Mouse (Mus musculus): ENCODE measurements around the gene Lsm14b. TPM values are rescaled to one million over a fixed set of nuclear protein-coding genes. Genes with fewer than 3 reads are reported as not detected.

Gene Lsm14b
- total RNA-seq, 2 experiments from 2014 or later, result 50.7 to 52.8 TPM

- DNase-seq, result peak; percentile 82 to 90
- intact Hi-C loops (cut with DNase I), result loop anchor here (1.0 kb wide), 1 partner anchor 134 kb away; no protein-coding TSS in a partner anchor
Measured at GRCm38 (mm10) chr2:180050986-180051385, 26.2 kb downstream of the Lsm14b start.

- intact Hi-C loops (cut with DNase I), result loop anchor here (1.0 kb wide), 1 partner anchor 135 kb away; no protein-coding TSS in a partner anchor
- peak in 1 of 2 experiments; percentile 49 for DNase-seq
Measured at GRCm38 (mm10) chr2:180051986-180052733, 27.4 kb downstream of the Lsm14b start.

GRCm38 (mm10) chr2:180053001-180053400 is 28.2 kb downstream of the Lsm14b start:
- DNase-seq, result no peak
- intact Hi-C loops (cut with DNase I), result no loop called here

- DNase-seq, result peak in 1 of 2 experiments; percentile 16
- intact Hi-C loops (cut with DNase I), result no loop called here
Measured at GRCm38 (mm10) chr2:180063338-180064131, 38.7 kb downstream of the Lsm14b start.

GRCm38 (mm10) chr2:180069770-180070480 is 45.1 kb downstream of the Lsm14b start:
- peak in 1 of 2 experiments; percentile 14 for DNase-seq
- intact Hi-C loops (cut with DNase I), result loop anchor here (2.0 to 10.0 kb wide), 2 partner anchors 47 to 185 kb away; partner anchors contain the start of gene Rps21

GRCm38 (mm10) chr2:180070481-180071453 is 46.0 kb downstream of the Lsm14b start, which contains the start of gene Mtg2:
Gene Mtg2 (plus strand): TSS chr2:180070588.
- peak; percentile 96 to 98 for DNase-seq
- intact Hi-C loops (cut with DNase I), result loop anchor here (2.0 to 10.0 kb wide), 2 partner anchors 46 to 184 kb away; partner anchors contain the start of gene Rps21

- DNase-seq, result no peak
- intact Hi-C loops (cut with DNase I), result loop anchor here (2.0 to 10.0 kb wide), 2 partner anchors 45 to 183 kb away; partner anchors contain the start of gene Rps21
Measured at GRCm38 (mm10) chr2:180071671-180072070, 46.9 kb downstream of the Lsm14b start.

- intact Hi-C loops (cut with DNase I), result loop anchor here (10.0 kb wide), 1 partner anchor 182 kb away; the partner anchor contains the start of gene Rps21
- DNase-seq, result no peak
Measured at GRCm38 (mm10) chr2:180072886-180073285, 48.1 kb downstream of the Lsm14b start.

GRCm38 (mm10) chr2:180077622-180078021 is 52.8 kb downstream of the Lsm14b start:
- intact Hi-C loops (cut with DNase I), result loop anchor here (10.0 kb wide), 1 partner anchor 177 kb away; the partner anchor contains the start of gene Rps21
- DNase-seq, result no peak

- no peak for DNase-seq
- intact Hi-C loops (cut with DNase I), result no loop called here
Measured at GRCm38 (mm10) chr2:180080680-180081079, 55.9 kb downstream of the Lsm14b start.

- intact Hi-C loops (cut with DNase I), result no loop called here
- DNase-seq, result no peak
Measured at GRCm38 (mm10) chr2:180083063-180083462, 58.3 kb downstream of the Lsm14b start.

GRCm38 (mm10) chr2:180084565-180084964 is 59.8 kb downstream of the Lsm14b start:
- no peak for DNase-seq
- intact Hi-C loops (cut with DNase I), result no loop called here

Other genes starting within 250 kb of the Lsm14b start
- gene Taf4, start 48.3 kb upstream of the Lsm14b start, total RNA-seq (2021), result 10 to 100 TPM; 22.1 to 24.3 TPM
- 100 to 1,000 TPM; 187 to 188 TPM for gene Psma7, start 17.4 kb downstream of the Lsm14b start, total RNA-seq (2021)
- gene Ss18l1, start 17.5 kb downstream of the Lsm14b start, total RNA-seq (2021), result 1 to 10 TPM; 2.7 to 4.0 TPM
- 10 to 100 TPM; 15.5 to 16.0 TPM for gene Mtg2, start 45.6 kb downstream of the Lsm14b start, total RNA-seq (2021)
- gene Hrh3, start 79.5 kb downstream of the Lsm14b start, total RNA-seq (2021), result not detected
- 10 to 100 TPM; 31.2 to 37.0 TPM for gene Osbpl2, start 94.3 kb downstream of the Lsm14b start, total RNA-seq (2021)
- 10 to 100 TPM; 94.1 to 99.3 TPM for gene Adrm1, start 146.5 kb downstream of the Lsm14b start, total RNA-seq (2021)
- 10 to 100 TPM; 44.6 to 46.5 TPM for gene Lama5, start 200.9 kb downstream of the Lsm14b start, total RNA-seq (2021)
- gene Rps21, start 232.4 kb downstream of the Lsm14b start, total RNA-seq (2021), result 100 to 1,000 TPM; 575 to 597 TPM
- gene Cables2, start 248.5 kb downstream of the Lsm14b start, total RNA-seq (2021), result 10 to 100 TPM; 16.5 to 16.7 TPM

Data from heart, postnatal 10 days (tissue).